Mouse (Mus musculus) erythroid progenitor cell, adult 5-6 weeks (primary cell): Measurements from ENCODE around the gene Cat. TPM values are rescaled to one million over a fixed set of nuclear protein-coding genes. Genes with fewer than 3 reads are reported as not detected.
A peak's percentile ranks its signal among the peaks of the same experiment; 100 is the strongest.

Experiments used
- ATAC-seq: replicated peaks from 2 replicates; pipeline ENCODE4 v1.8.0; 2016; ENCODE audit warnings: moderate number of reproducible peaks, mild to moderate bottlenecking, moderate TSS enrichment, inconsistent platforms; ENCODE audit not compliant: poor library complexity, low FRiP score, severe bottlenecking
- total RNA-seq, 2 experiments: library from RNA; stranded (forward) in 1 of 2; stranded (reverse) in 1 of 2; fragments of 150-400 nt in 1 of 2; fragments of 186-747, 209-891 nt in 1 of 2; gene quantifications; 2 replicates each; pipeline versions ENCODE4 v1.2.3 to v1.2.4; 2015 to 2017; ENCODE audit warnings: low replicate concordance in 2 of 2

Cat gene
- total RNA-seq, 2 experiments from 2014 or later = 40.8 to 137 TPM

GRCm38 (mm10) chr2:103446326-103446725, 38.6 kb downstream of the Cat start:
- no peak for ATAC-seq

DNA sequence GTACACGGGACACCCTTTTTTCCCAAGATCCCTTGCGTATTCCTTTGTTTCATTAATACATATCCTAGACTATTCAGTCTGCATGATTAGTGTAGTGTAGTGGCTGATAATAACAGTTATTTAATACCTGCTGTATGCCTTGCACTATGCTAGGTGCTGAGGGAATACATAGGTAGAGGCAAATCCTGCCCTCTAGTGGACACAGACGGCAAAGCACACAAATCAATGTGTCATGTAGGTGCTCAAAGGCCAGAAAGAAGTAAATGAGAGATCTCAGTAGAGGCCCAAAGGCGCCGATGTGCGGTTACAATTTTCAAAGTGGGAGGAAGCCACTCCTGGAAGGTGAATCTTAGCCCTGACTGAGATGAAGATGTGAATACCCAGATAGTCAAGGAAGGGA, 39.2 kb downstream of the Cat start:
- ATAC-seq = peak; percentile 66; the same call in 1 of the 2 replicates

DNA sequence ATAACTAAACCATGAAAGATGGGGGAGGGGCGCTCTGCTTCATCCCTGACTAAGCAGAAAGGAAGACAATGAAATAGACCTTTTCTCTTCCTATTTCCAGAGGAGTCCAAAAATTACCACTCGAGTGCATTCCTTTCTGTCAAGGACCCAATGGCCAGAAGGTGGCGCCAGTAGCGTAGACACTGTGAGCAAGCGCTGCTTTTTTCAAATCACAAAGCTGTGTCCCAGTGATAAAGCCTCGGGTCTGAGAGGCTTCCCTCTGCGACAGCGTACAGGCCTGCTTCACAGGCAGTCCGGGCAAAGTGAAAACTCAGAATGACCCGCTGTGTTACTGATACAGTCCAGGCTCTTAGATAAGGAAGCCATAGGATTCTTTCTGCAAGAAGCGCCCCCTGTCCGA, 45.2 kb downstream of the Cat start:
- ATAC-seq = 0 out of 2 replicates have a peak, but pooled peaks have one; percentile 39

- ATAC-seq = no peak
Observed at GRCm38 (mm10) chr2:103439071-103439622, 45.8 kb downstream of the Cat start.

DNA sequence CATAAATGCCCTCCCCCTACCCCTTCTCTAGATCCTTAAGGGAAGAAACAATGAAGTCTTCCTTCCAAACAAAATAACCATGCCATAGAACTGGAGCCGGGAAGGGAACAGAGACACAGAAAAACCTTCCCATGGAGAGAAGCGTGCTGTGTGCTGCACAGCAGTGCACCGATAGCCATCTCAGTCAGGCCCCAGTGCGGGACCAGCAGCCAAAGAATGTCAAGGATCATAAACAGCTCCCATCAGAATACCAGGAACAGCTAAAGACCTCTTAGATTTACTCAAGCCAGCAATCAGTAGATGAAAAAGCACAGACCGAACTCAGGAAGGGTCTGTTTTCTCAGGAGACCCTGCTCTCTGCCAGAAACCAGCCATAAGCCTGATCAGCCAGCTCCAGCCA, 48.4 kb downstream of the Cat start:
- no peak for ATAC-seq

DNA sequence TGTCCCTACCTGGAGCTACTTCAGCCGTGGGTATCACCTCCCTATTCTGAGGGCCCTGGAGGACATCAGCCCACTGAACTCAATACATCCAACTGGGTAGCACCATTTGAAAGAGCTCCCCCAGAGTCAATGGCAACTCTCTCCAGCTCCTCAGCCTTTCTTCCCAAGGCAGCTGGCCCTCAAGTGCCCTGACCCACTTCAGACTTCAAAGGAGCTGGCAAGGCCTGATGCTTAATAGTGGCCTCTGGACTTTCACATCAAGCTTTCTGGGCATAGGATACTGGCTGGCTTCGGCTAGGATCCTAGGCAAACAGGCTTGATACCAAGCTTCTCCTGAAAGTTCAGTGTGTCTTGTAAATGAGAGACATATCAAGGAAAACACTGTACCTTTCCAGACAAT, 49.9 kb downstream of the Cat start:
- ATAC-seq = no peak

DNA sequence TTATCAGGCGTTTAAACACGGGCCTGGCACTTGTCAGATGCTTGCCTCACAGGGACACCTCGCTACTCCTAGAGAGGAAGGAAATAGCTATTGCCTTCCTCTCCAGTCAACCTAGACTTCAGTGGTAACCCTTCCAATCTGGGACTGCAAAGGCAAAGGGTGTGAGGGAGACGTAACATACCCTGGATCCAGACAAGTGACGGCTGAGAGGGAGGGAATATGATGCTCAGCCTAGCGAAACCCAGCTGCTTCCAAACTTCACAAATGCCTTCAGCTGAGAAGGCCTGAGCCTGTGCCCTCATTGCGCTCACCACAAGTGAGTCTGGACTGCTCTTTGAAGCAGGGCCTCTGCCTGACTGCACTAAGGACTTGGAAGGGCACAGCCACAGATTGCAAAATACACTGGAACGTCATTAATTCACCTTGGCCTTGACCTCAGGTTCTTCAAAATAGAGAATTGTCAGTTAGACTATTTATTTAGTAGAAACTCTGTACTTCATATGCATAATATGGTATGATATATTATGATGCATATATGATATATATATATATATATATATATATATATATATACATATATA, 52.2 kb downstream of the Cat start:
- ATAC-seq = no peak

GRCm38 (mm10) chr2:103430712-103431111, 54.2 kb downstream of the Cat start:
- no peak for ATAC-seq

DNA sequence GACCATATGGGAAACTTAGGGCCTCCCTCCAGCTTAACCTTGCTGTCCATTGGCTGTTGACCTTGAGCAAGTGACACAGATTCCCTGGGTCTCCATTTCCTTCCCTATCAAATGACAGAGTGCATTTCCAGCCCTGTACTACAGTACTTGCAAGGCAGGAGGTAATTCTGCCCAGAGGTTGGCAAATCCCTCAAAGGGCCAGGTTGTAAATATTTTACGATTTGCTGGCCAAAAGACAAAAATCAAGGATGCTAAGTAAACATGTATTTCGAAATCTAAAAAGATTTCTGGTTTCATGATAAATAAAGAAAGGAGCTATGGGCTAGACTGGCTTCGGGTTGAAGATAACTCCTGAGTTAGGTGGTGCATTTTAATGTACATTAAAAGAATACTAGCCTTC, 56.6 kb downstream of the Cat start:
- no peak for ATAC-seq

DNA sequence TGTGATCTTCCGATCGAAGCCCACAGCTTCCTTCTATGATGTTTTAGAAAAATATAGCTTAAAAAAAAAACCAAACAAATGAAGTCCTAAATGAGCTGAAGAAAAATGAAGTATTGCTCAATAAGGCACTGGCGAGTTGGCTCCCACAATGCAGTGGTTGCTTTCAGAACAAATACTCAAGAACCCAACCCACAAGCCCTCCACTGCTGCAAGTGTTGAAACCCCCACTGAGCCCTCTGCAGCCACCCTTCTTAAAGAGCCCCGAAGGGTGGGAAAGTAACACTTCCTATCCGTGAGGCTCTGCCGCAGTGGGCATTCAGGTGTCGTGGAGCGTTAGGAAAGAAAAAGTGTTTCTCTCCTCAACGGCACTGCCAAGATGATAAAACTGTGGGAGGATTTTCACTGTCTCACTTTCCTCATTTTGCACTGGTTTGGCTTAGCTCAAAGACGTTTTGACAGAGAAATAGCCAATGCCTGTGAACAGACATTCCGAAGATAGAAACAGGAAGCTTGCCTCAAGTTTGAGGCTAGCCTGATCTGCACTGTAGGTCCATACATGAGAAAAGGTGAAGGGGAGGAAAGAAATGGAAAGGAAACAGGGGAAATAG, 59.4 kb downstream of the Cat start:
- ATAC-seq = no peak

- ATAC-seq = peak; percentile 75
Observed at GRCm38 (mm10) chr2:103424349-103425026, 60.5 kb downstream of the Cat start.

- no peak for ATAC-seq
Observed at GRCm38 (mm10) chr2:103423884-103424283, 61.1 kb downstream of the Cat start.

- no peak for ATAC-seq
Observed at GRCm38 (mm10) chr2:103420650-103421507, 64.1 kb downstream of the Cat start.

- no peak for ATAC-seq
Observed at GRCm38 (mm10) chr2:103415774-103416173, 69.2 kb downstream of the Cat start.

DNA sequence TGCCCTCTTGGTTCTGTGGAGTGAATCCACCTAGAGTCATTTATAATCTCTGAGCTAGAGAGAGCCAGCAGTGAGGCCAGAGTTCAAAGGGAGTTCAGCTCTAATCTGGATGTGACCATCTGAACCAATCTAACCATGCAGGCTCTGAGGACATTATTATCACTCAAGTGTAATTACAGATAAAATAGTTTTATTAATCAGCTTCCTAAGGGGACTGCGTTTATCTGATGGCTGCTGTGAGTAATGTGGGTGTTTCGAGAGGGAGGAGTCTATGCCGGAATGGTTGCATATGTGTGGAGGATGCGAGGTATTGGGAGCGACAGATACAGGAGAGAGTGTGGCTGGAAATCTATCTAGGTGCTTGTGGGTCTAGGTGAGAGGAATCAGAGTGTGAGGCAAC, 71.6 kb downstream of the Cat start:
- ATAC-seq = no peak

DNA sequence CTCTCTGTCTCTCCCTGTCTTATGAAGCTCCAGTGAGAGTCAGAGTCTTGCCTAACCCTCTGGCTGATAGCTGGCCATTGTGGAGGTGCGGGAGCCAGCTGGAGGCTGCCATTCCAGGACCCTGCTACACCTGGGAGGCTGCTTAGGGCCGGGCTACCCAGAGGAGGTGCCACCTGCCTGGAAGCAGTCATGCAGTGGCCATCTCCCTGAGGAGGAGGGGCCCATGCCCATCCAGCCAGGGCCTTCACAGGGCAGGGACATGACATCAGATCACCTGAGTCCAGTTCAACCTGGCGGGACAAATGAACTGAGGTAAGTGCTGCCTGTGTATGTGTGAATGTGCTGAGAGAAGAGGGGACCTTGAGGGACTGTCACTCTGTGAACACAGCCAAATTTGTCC, 73.1 kb downstream of the Cat start:
- no peak for ATAC-seq

GRCm38 (mm10) chr2:103411348-103411747, 73.6 kb downstream of the Cat start, which contains the start of gene Elf5:
Elf5 (plus strand) TSS chr2:103411688.
- ATAC-seq = no peak

- no peak for ATAC-seq
Observed at GRCm38 (mm10) chr2:103406239-103406638, 78.7 kb downstream of the Cat start.
